Mouse (Mus musculus) urinary bladder, postnatal 4 days (tissue): Measurements from ENCODE around the gene Lingo1.

Experiments
- DNase-seq, 2 experiments: peaks; one replicate each; pipeline ENCODE4 v3.0.0; 2021 to 2022; ENCODE audit warnings: low spot score in 2 of 2

Gene Lingo1

DNA sequence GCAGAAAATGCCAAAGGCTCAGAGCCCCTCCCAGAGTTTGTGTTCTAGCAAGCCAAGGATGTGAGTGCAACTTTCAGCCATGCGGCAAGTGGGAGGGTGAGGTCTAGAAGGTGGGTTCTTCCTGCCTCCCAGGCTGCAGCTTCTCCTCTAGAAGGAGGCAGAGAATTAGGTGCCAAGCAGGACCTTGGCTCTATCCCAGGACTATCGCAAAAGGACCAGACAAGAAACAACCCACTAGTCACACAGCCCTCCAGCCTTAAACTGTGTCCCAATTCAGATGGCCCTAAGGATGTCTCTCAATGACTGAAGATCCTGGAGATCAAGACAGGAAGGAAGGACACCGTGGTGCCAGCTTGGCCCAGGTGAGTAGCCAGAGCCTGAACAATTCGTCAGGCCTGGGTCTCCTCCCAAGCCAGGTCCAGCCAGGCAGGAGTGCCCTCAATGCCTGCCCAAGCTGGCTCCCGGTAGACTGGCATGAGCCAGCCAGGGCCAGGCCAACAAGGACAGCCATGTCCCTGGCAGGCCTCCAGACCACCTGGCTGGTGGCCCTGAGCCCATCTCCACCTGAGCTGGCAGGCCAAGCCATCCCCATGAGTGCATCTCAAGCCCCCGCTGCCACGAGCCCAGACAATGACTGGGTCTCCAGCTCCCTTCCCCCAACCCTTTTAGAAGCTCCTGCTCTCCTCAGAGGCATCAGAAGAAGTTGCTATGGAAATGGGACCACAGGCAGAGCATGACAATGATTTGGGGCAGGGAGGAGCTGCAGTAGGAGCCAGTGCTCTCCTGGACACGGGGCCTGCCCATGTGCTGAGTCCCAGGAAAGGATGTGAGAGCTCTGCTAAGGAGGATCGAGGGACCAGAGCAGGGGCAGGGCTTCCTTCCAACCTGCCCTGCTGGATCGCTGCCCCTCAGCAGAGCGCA, 19.1 kb downstream of the Lingo1 start:
- DNase-seq: no peak

DNA sequence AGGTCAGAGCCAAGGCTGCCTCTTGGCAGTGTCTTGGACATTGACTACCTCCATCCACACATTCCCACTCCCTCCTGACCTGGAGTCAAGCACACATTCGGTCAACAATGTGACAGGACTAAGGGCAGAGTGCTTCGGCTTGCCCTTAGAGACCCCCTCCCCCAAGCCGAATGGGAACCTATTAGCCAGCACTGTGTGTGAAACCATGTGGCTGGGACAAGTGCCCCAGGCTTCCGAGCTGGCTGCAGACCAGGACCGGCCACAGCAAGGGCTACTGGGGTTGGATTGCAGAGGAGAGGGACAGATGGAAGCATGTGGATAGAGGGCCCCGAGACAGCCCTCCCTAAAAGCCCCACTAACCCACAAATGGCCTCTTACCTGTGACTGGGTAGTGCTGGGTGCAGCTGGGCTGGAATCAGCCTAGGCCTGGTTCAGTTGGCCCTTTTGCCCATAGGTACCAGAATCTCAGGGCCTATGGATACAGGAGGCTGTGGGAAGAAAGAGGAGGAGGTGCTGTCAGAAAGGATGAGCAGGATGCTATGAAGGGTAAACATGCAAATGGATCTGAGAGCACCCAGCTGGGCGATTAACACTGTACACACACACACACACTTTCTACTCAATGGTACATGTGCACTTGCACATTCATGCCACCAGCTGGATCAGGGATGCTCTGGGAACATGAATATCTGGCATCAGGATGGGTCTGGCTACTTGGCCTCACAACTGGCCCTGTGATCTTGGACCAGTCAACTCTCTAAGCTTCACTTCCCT, 20.9 kb downstream of the Lingo1 start:
- no peak for DNase-seq

GRCm38 (mm10) chr9:56774231-56774630, 22.0 kb downstream of the Lingo1 start:
- no peak for DNase-seq

DNA sequence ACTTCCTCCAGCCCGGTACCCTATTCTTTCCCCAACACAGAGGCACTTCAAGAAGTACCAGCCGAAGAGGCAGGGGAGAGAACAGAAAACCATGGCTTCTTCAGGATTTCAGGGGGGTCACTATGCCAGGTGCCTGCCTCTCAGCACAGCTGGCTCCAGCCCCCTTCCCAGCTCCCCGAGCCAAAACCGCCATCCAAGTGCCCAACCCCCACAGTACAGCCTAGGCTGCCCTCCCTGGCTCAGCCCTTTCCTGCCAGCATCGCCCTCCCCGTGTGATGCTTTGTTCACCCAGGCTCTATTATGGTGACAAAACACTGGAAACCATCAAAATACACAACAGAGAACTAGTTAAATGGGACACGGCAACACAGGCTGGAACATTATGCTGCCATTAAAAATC, 22.6 kb downstream of the Lingo1 start:
- DNase-seq: no peak

GRCm38 (mm10) chr9:56767653-56768136, 28.6 kb downstream of the Lingo1 start:
- no peak for DNase-seq

GRCm38 (mm10) chr9:56766629-56767357, 29.5 kb downstream of the Lingo1 start:
- no peak for DNase-seq

DNA sequence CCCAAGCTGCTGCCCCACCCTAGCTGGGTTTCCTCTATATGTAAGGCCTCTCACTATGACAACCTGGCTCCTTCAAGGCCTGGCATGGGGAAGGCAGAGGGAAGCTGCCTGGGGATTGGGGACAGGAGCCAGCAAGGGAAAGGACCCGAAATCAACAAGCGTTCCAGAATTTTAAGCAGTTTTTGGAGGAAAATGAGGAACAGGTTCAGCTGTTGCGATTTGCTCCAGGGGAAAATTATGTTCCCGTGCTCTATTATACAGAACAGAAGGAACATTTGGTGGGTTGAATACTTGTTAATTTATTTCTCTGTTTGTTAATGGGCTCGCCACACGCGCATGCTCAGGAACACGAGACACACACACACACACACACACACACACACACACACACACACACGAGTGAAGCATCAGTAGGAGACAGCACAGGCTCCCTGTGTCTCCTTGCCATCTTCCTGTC, 34.1 kb downstream of the Lingo1 start:
- no peak for DNase-seq

GRCm38 (mm10) chr9:56757791-56758190, 38.5 kb downstream of the Lingo1 start:
- no peak for DNase-seq

DNA sequence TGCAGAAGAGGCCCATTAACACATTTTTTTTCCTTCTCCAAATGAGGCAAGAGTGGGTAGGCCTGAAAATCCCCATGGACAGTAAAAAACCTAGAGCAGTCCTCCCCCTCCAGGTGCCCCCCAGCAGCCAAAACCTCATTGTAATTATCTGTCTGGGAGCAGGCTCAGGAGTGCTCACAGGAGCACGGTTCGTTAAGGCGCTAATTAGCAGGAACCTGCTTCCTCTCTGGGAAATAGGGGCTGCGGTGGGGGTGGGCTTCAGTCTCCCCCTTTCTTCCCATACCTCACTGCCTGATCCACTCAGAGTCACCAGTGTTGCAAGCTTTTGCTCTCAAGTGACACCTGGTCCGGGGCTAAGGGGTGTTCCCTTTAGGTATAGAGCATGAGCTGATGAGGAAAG, 41.1 kb downstream of the Lingo1 start:
- DNase-seq: no peak

DNA sequence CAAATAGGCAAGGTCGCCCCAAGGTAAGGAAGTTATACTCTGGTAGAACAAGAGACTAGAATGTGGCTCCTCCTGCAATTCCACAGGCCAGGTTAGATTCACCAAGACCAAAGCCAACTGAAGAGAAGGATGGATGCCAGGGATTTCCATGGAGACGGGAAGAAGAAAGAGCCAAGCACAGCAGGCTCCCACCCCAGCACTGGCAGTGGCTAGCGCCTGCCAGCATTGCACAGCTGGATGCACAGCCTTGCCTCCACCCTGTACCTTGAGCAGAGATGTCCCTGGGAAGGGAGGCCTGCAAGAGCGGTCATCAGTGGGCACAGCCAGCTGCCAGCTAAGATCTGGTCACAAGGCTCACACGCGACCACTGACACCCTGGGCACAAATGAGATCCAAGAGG, 42.9 kb downstream of the Lingo1 start:
- no peak for DNase-seq

- DNase-seq: no peak
Observed at GRCm38 (mm10) chr9:56748056-56748455, 48.2 kb downstream of the Lingo1 start.

DNA sequence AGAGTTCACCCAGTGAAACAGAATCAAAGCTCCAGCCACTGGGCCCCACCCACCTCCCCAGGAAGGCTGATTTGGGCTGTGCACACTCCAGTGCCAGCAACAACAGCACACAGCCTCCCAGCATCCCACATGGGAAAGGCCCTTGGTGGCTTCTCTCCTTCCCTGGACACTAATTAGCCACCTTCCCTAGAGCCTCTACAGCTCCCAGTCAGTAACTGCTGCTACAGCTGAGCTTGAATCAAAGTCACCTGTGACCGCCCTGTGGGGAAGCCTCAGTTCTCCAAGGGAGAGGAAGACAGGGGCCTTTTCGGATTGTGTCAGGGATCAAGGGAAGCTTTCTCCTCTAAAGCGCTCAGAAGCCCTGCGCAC, 49.4 kb downstream of the Lingo1 start:
- no peak for DNase-seq

GRCm38 (mm10) chr9:56746195-56746925, 49.9 kb downstream of the Lingo1 start:
- no peak for DNase-seq

DNA sequence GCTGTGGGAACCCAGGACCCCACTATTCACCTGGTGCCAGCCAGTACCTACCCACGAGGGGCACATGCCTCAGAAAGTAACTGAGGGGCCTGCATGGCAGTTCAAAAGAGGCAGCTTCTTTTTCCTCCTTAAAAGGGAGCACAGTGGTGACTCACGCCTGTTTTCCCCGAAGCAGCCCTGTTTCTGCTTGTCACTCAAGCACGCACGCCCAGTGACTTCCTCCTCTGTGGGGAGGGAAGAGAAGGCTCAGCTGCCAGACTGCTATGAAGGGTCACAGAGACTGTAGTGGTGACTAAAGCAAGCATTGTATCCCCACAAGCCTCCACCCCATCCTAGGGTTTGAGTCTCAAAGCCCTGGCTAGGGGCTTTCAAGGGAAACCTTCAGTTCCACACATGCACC, 51.9 kb downstream of the Lingo1 start:
- no peak for DNase-seq

DNA sequence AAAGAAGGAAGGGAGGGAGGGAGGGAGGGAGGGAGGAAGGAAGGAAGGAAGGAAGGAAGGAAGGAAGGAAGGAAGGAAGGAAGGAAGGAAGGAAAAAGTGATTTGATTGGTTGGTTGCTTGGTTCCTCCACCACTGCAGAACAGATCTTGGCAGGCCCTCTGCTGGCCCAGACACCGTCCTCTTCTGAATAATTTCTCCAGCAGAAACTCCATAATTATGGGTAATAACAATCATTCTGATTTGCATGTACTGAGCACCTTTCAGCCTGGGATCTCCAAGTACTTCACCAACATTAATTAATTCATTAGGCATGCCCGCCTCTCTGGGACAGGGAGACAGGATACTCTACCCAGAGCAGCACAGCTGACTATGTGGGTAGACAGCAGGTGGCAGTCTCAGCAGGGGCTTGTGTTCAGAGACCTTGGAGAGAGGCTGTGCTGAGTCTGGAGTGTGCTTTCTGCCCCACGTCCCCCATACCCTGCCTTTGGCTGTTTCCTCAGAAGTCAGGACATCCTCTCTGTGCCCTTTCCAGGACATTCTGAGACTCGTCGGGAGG, 57.0 kb downstream of the Lingo1 start:
- no peak for DNase-seq

- peak in 1 of 2 experiments; percentile 70 for DNase-seq
Observed at GRCm38 (mm10) chr9:56738261-56739171, 57.8 kb downstream of the Lingo1 start.

- no peak for DNase-seq
Observed at GRCm38 (mm10) chr9:56734398-56734797, 61.9 kb downstream of the Lingo1 start.

- DNase-seq: no peak
Observed at GRCm38 (mm10) chr9:56730997-56731396, 65.3 kb downstream of the Lingo1 start.

GRCm38 (mm10) chr9:56729145-56729544, 67.1 kb downstream of the Lingo1 start:
- DNase-seq: no peak
